Mouse (Mus musculus) cerebellum, postnatal 14 days (tissue): ENCODE results near the gene Ggnbp2.
"Not testable (repeated sequence)": the region's sequence is repeated elsewhere in the genome, so short reads cannot be mapped to it uniquely, and the experiment has no call there.

ENCODE experiments used
- DNase-seq, 2 experiments: peaks; one replicate each; pipeline ENCODE4 v3.0.0; 2021; ENCODE audit warnings: mixed read lengths in 2 of 2

Gene Ggnbp2

GRCm38 (mm10) chr11:84879007-84879771 is 8.6 kb upstream of the Ggnbp2 start:
- no peak for DNase-seq

DNA sequence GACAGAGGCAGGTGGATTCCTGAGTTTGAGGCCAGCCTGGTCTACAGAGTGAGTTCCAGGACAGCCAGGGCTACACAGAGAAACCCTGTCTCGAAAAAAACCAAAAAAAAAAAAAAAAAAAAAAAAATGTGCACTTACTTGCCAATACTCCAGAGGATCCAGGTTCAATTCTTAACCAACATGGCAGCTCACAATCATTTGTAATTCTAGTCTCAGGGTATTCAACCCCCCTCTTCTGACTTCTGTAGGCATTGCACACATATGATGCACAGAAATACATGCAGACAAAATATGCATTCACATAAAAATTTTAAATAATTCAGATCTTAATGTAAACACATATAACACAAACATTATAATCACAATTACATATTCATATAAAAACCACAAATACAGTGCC is 5.4 kb upstream of the Ggnbp2 start:
- DNase-seq = not testable (repeated sequence)

DNA sequence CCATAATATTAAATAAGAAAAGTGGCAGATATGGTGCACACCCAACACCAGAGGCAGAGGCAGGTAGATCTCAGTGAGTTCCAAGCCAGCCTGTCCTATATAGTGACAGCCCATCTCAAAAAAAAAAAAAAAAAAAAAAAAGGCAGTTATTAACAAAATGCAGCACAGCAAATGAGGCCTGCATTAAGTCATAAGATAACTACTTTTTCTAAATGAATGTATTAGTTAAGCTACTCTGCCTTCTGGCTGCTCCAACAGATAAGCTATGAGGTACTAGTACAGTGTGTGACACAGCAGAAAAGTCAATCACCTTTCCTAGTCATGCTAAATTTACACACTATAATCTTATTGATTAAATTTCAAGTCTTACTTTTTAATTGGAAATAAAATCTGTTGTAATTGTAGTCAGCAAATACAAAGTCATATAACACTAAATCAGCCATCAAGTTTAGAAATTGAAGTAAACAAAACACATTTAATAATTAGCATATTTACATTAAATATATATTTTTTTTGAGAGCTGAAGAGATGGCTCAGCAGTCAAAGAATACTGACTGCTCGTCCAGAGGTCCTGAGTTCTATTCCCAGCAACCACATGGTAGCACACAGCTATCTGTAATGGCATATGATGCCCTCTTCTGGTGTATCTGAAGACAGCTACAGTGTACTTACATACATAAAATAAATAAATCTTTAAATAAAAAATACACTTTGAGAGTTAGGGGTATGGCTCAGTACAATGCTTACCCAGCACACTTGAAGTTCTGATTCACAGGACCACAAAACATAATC is 2.6 kb upstream of the Ggnbp2 start:
- DNase-seq = no peak

DNA sequence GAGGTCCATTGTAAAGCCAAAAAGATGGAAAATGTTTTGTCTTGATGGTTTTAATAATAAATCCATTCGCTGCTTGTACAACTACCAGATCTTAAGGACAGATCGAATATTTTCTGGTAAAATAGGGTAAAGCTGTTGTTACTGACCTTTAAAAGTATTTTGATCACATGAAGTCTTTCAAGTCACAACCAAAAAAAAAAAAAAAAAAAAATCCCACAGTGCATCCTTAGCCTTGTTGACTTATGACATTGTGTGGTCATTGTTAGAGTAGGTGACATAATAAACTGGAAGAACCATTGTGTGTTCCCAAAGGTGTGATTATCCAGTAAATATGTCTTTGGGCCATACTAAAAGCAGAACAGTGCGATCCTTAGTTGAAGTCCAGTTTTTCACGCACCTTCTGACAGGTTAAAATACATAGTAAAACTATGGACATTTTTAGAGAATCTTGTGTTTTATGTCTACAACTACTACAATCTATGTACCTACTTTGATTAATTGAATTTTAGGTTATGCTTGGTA is 992 bp upstream of the Ggnbp2 start:
- DNase-seq = no peak

DNA sequence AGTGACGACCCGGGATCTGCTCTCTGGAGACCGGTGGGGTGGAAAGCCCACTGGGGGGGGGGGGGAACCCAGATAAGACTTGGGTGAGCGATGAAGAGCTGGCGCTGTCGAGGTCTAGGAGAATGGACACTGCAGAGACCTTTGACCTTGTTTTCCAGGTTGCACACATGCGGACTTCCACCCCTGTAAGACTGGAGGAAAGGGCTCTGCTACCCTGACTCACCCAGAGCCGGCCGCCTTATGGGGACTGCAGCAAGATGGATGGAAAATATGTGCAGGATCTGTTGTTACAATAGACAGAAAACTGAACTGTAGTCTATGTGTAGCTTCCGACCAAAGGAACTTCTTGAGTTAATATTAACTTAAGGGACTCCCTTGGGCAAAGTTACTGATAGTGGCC is 429 bp upstream of the Ggnbp2 start:
- no peak for DNase-seq

- peak; percentile 94 to 98 for DNase-seq
Measured at GRCm38 (mm10) chr11:84869537-84870232, 932 bp downstream of the Ggnbp2 start.

- DNase-seq = no peak
Measured at GRCm38 (mm10) chr11:84868786-84869259, 1.8 kb downstream of the Ggnbp2 start.

DNA sequence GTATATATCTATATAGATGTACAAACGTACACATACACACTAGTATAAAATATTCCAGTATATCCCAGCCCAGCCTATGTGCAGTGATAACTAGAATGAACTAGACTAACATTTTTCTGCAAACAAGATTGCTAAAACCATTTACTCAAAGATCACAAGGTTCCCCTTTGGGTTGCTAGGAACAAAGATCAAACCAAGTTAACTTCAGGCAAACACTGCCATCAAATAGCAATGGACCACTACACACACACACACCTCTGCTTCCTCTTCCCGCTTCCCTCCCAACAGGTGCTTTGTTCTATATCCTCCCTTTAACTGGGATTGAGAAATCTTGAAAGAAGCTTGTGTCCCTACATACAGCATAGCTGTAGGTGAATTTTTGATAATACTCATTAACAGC is 3.0 kb downstream of the Ggnbp2 start:
- DNase-seq = no peak

DNA sequence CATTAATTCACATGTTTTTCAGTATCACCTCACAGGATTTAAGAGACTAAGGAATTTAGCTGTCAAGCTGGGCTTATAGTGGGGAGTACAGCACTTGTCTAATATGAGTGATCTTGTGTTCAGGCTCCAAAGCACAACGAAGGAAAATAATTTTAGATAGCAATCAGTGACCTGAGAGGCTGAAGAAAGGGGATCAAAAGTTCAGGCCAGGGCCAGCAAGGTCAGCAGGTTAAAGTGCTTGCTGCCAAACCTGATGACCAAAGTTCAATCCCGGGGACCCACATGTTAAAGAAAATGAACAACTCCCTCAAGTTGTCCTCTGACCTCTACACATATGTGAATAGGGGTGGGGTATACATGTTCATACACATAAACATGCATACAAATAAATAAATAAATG is 5.3 kb downstream of the Ggnbp2 start:
- DNase-seq = no peak

GRCm38 (mm10) chr11:84855285-84855684 is 15.3 kb downstream of the Ggnbp2 start:
- DNase-seq = no peak

- no peak for DNase-seq
Measured at GRCm38 (mm10) chr11:84847475-84848090, 23.0 kb downstream of the Ggnbp2 start.

DNA sequence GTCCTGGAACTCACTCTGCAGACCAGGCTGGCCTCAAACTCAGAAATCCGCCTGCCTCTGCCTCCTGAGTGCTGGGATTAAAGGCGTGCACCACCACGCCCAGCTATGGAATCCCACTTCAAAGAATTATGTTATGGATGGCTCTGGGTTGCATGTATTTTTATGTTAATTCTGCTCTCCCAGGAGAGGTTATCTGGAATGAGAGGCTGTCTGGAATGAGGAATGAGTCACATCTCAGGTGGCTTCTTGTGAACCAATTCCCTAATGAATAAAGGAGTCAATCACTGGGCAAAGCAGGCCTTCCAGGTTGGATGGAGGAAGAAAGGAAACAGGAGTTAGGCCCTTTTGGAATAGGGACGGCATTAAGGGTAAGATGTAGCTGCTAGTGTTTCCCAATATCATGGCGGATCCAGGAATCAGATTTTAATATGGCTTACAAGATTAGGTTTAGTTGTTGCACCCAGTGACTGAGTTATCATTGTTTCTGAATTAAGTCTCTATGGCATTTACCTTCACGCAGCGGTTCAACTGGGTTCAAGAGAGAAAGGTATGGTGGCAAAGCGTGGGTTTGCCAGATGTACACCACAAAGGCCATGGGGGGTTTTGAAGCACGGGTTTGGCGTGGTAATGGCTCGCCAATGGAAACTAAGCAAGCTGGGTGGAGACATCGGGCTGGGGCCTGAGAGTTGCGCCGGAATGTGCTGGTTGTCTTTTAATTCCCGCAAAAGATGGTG is 23.7 kb downstream of the Ggnbp2 start:
- no peak for DNase-seq

DNA sequence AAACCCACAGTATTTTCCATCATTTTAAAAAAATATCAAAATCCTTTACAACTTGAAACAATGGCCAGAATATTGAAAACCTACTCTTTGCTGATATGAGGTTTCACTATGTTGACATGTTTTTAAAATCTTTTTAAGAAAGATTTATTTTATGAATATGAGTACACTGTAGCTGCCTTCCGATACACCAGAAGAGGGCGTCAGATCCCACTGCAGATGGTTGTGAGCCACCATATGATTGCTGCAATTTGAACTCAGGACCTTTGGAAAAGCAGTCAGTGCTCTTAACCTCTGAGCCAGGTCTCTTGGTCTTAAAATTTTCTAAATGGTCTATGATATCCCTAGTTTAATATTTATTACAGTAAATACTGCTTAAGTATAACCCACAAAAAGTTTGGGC is 31.3 kb downstream of the Ggnbp2 start:
- no peak for DNase-seq

DNA sequence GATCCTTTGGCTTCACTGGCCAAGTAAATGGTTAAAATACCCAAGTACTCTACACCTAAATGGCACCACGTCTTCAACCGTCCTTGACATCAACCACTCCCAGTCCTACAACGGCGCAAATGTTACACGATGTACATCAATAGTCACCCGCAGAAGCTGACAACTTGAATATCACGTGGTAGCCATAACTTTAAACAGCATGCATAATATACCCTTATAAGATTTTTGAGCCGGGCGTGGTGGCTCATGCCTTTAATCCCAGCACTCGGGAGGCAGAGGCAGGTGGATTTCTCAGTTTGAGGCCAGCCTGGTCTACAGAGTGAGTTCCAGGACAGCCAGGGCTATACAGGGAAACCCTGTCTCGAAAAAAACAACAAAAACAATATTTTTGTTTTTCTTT is 41.1 kb downstream of the Ggnbp2 start:
- DNase-seq = not testable (repeated sequence)

DNA sequence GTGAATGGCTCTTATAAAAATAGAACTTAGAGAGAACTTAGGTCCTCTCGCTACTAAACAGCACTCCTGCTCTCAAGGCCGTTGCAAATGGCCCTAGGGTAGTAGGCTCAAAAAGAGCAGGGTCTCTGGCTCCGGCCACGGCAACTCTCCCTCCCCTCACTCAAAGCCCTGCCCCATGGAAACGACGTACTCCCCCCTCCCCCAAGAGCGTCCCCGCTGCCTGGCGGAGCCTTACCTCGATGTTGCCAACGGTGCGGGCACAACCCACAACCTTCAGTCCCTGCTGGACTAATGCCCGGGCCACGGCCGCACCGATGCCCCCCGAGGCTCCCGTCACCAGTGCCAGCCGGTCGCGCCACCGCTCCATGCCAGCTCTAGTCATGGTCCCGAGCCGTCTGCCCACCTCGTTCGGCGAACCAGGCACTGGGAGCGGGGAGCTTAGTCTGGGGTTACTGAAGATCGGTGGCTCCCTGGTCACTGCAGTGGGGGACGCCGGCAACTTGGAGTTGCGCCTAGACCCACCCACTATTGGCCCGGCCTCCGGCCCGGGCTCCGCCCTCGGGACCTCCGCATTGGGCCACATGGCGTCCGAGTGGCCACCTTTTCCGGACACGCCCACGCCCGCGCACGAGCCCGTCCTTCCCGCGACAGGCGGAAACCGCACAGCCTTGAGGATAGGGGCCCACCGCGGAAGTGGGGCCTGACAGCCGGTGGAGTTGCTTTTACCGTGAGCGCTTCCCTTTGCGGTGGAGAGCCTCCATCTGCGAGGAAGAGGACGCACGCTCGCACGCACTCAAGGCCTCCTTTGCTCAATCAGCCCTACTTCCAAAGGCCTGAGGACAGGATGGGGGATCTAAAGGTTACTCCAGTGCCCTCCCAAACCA is 41.9 kb downstream of the Ggnbp2 start, which contains the start of gene Dhrs11:
Gene Dhrs11, minus strand, starts transcription at position 479 of the 884 bp plus-strand sequence.
- peak; percentile 95 to 97 for DNase-seq

GRCm38 (mm10) chr11:84827901-84828503 is 42.6 kb downstream of the Ggnbp2 start:
- no peak for DNase-seq

DNA sequence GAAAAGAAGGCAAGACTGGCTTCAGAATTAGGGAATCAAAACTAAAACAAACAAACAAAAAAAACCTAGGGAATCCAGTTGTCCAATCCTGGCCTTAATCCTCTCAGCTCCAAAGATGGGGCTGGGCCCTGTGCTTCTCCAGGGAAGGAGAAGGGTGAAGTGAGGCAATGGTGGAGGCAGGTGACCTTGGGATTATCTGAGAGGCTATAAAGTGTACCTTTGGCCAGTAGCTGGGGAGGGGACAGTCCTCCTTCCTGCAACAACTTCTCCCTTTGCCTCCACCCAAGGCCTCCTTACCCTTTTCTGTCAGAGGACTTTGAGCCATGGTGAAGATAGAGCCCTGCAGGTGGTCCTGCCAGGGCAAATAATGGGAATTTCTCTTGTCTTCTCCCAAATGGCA is 43.1 kb downstream of the Ggnbp2 start:
- no peak for DNase-seq

- DNase-seq = peak; percentile 83 to 89
Measured at GRCm38 (mm10) chr11:84826185-84826584, 44.4 kb downstream of the Ggnbp2 start.

GRCm38 (mm10) chr11:84825261-84825807 is 45.3 kb downstream of the Ggnbp2 start:
- no peak for DNase-seq

DNA sequence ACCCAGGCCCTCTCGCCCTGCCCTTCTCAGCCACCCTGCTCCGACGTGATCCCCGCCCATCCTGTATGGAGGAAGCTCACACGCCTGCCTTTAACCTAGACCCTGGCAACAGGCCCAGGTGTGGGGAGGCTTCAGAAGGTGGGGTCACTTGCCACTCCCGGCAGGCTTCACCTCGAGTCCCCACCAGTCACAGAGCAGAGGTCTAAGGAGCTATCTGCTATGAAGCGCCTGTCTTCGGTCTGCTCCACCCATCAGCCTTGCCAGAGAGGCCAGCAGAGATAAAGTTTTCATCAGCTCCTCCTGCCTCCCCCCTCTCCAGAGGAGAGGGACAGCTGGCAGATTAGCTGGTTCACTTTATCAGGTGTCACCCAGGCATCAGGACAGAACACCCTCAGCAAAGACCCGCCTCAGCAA is 47.1 kb downstream of the Ggnbp2 start:
- DNase-seq = no peak
